Mouse (Mus musculus): ENCODE measurements around the gene A530084C06Rik.

Gene A530084C06Rik

DNA sequence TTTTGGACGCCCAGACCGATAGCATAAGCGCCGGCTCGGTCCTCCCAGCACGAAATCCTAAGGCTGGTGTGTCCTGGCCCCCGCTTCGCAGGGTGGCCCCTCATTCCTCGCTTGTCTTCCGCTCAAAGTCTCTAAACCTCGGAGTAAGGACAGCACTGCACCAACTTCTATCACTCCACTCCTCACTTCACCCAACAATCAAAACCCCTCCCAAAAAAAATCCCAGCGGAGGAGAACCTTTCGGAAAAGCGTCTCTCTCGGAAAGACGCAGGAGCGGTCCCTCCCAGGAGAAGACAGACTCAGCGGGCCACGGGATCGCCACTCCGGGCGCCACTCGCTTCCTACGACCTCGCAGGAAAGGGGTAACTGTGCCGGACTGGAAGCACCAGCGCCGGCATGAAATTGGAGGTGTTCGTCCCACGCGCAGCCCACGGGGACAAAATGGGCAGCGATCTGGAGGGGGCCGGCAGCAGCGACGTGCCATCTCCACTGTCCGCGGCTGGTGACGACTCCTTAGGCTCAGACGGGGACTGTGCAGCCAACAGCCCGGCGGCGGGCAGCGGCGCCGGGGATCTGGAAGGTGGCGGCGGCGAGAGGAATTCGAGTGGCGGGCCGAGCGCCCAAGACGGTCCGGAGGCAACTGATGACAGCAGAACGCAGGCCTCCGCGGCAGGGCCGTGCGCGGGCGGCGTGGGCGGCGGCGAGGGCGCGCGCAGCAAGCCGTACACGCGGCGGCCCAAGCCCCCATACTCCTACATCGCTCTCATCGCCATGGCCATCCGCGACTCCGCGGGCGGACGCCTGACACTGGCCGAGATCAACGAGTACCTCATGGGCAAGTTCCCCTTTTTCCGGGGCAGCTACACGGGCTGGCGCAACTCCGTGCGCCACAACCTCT lies at the start of gene A530084C06Rik:
Gene A530084C06Rik (minus strand): TSS at position 813 of the 898 bp plus-strand sequence.
- DNase-seq (ENCODE audit: low spot score) = no peak

DNA sequence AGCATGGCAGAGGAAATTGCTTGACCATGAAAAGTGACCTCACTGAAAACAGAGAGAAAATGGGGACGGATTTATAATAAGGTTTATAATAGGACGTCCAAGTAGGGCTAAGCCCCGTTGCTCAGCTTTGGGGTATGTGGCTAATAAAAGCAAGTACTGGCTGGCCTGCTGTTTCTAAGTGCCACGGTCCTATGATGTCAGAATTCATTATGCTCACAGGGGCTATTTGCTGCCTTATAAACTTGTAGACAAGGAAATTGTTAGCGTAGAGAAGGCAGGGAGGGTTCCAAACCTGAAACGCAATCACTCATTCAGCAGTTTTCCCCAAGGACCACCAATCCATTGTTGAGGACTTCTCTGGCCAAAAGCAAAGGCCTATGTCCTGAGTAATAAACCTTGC lies 44.8 kb upstream of the A530084C06Rik start:
- no peak for DNase-seq (ENCODE audit: low spot score)

DNA sequence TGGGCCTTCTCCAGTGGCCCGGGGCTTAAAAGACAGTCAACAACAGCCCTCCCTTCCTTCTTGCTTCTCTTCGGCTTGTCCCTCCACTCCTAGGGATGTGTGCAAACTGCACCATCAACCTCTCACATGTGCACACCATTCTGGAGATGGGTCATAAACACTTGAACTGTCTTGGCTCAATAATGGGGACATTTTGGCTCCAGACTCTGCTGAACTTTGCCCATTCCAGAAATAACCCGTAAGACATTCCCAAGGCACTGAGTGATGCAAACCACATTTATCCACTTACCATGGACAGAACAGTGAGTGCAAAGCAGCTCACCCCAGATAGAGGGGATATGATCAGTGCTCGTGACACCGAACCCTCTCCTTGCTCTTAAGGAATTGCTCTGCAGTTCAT lies 40.4 kb upstream of the A530084C06Rik start:
- no peak for DNase-seq (ENCODE audit: low spot score)

DNA sequence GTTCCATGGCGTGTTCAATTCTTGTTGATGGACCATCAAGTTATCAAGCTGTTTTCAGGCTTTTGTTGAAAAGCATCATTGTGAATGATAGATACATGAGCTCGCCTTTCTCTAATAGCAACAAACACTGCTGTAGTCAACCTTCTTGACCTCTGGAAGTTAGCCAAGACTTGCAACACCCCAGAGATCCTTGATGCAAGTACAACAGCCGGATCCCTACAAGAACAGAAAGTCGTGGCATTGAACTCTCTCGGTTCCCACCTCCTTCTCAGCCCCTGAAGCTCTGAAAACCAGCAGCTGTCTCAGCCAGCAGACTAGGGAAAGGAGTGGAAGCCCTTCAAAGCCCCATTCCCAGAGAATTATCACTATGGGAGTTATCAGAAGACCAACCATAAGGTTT lies 28.2 kb upstream of the A530084C06Rik start:
- no peak for DNase-seq (ENCODE audit: low spot score)

DNA sequence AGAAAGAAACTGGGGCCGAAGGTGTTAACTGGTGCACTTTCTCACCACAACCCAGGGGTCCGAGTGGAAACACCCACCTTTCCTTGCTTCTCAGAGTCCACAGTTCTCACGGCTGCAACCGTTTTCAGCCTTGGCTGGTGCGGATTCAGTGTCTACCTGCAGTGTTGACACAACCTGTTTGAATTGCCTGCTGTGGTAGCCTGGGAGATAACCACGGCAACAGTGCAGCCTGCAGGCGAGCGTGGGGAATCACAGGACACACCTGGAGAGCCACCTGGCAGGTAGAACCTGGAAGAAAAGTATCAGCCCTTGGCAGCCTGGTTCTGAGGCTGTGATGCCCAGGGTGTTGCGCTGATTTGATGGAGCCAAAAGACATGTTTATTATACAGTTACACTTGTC lies 20.7 kb upstream of the A530084C06Rik start:
- no peak for DNase-seq (ENCODE audit: low spot score)

GRCm38 (mm10) chr13:31578389-31578788 lies 19.3 kb upstream of the A530084C06Rik start:
- DNase-seq (ENCODE audit: low spot score) = no peak

- no peak for DNase-seq (ENCODE audit: low spot score)
Measured at GRCm38 (mm10) chr13:31577576-31577975, 18.4 kb upstream of the A530084C06Rik start.

DNA sequence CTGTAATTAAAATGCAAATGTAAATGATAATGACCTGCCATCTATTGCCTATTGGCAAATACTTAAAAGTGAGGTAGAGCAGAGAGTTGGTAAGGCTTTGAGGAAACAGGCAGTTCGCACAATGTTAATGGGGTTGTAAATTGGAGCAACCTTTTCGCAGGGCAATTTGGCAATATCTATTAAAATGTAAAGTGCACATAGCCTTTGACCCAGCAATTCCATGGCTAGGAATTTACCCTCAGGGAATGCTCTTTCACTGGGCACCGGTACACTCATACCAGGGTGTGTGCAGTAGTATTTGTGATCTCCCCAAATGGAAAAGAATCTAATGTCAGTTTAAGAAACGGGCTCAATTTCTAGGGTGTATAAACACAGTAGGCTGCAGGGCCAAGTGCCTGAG lies 17.6 kb upstream of the A530084C06Rik start:
- no peak for DNase-seq (ENCODE audit: low spot score)

- no peak for DNase-seq (ENCODE audit: low spot score)
Measured at GRCm38 (mm10) chr13:31574627-31575026, 15.5 kb upstream of the A530084C06Rik start.

DNA sequence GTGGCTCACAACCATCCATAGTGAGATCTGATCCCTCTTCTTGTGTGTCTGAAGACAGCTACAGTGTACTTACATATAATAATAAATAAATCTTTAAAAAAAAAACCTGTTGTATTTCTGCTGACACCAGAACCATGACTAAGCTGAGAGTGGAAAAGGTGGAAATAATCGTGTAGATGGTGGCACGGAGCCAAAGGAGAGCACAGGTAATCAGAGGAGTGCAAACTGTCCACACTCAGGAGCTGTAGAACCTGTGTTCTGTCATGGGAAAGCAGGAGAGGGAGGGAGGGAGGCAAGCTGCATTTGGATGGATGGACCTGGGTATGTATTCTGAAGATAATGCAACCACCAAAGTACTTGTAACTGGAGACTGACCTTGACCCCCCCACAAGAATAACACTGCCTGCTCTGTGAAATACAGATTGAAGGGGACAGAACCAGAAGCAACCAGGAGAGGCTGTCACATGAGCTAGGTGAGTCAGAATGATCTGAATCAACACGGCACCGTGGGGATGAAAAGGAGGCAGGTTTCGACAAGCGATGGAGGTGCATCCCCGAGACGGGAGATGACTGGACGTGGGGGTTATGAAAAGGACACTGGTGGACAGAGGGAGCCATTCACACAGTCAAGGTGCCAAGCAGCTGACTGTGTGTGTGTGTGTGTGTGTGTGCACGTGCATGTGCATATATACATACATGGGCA lies 13.8 kb upstream of the A530084C06Rik start:
- no peak for DNase-seq (ENCODE audit: low spot score)

GRCm38 (mm10) chr13:31567617-31568294 lies 8.6 kb upstream of the A530084C06Rik start:
- DNase-seq (ENCODE audit: low spot score) = no peak

GRCm38 (mm10) chr13:31567099-31567498 lies 8.0 kb upstream of the A530084C06Rik start:
- no peak for DNase-seq (ENCODE audit: low spot score)

DNA sequence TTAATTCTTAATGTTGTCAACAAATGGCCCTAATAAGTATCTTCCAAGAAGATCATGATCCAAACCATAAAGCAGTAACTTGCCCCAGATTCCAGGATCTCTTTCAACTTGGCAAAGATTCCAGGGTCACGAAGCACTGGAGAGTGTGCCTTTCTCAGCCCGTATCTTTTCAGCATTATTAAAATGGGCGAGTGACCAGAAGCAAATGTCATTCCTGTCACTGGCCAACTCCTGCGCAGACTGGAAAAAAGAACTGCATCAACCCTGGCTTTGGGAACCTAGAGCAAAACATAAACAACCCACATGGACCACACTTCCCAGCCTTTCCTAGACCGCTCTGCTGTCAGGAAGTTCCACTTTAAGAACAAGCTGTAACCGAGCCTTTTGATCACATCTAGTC lies 5.3 kb upstream of the A530084C06Rik start:
- no peak for DNase-seq (ENCODE audit: low spot score)

DNA sequence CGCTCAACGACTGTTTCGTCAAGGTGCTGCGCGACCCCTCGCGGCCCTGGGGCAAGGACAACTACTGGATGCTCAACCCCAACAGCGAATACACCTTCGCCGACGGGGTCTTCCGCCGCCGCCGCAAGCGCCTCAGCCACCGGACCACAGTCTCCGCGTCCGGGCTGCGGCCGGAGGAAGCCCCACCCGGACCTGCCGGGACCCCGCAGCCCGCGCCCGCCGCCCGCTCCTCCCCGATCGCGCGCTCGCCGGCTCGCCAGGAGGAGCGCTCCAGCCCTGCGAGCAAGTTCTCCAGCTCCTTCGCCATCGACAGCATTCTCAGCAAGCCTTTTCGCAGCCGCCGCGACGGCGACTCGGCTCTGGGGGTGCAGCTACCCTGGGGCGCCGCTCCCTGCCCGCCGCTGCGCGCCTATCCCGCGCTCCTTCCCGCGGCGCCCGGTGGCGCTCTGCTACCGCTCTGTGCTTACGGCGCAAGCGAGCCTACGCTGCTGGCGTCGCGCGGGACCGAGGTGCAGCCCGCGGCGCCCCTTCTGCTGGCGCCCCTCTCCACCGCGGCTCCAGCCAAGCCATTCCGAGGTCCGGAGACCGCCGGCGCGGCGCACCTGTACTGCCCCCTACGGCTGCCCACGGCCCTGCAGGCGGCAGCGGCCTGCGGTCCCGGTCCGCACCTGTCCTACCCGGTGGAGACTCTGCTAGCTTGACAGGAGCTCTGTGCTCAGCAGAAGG lies 449 bp upstream of the A530084C06Rik start:
- DNase-seq (ENCODE audit: low spot score) = no peak

DNA sequence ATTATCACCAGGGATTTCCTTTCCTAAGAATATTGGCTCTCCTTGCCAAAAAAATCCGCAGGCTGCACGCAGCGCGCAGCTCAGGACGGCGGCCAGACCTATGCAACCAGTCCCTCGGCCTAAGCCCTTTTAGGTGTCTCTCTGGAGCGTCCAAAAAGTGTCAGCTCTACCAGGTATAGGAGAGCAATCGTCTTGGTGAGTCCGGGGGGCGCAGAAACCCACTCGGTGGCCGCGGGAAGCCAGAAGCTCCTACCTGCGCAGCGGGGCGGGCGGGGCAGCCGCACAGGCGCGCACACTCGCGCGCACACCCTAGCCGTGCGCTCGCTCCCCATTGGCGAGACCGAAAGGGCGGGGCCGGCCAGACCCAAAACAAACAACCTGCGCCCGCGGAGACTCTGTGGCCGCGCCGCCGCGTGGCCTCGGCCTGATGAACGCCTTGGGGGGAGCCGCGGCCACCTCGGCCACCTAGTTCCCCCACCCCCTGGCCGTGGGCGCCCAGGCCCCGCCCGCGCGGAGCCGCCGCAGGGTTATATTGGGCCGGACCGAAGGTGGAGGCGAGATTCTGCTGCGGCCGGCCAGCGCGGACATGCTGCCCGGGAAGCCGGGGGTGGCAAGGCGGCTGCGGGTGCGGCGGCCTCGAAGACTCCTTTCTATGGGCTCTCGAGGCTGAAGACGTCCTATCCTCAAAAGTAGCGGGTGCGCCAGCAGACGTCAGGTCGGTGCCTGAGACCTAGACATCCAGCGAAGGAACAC lies 1.2 kb downstream of the A530084C06Rik start:
- no peak for DNase-seq (ENCODE audit: low spot score)

- DNase-seq (ENCODE audit: low spot score) = no peak
Measured at GRCm38 (mm10) chr13:31556964-31557767, 2.0 kb downstream of the A530084C06Rik start.

- DNase-seq (ENCODE audit: low spot score) = no peak
Measured at GRCm38 (mm10) chr13:31555834-31556233, 3.3 kb downstream of the A530084C06Rik start, which contains the start of gene Foxq1. Foxq1 (plus strand) TSS chr13:31556134.

DNA sequence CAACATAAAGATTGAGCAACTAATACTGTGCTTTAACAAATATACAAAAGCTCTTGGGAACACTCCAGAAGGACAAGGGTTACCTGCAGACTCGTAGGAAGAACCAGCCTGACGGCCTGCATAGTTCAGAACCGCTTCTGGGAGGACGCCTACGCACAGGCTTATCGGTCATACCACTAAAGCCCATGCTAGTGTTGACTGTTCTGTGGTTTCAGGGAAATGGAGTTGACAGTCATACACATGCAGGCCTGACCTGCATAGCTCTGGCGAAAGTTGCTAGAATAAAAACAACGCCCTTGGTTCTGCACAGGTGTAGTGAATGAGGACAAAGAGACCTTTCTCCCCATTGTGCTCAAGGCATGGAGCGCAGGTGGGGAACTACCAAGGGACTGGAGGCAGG lies 11.5 kb downstream of the A530084C06Rik start:
- DNase-seq (ENCODE audit: low spot score) = no peak

DNA sequence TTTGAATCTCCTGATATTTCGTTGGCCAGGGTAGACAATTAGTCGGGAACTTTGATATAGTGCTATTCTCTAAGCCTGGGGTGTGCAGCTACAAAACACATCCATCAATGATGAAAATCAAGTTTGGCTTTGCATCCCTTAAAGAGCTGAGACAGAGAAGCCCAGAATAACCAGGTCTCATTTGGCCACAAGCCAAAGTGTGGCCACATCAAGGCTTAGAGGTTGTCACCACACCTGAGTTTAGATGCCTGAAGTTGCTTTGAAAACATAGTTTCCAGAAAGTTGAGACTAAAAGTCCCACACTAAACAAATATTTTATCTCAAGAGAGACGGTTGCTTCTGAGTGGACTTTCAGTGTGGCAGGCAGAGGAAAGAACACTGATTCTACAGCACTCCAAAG lies 11.9 kb downstream of the A530084C06Rik start:
- no peak for DNase-seq (ENCODE audit: low spot score)

DNA sequence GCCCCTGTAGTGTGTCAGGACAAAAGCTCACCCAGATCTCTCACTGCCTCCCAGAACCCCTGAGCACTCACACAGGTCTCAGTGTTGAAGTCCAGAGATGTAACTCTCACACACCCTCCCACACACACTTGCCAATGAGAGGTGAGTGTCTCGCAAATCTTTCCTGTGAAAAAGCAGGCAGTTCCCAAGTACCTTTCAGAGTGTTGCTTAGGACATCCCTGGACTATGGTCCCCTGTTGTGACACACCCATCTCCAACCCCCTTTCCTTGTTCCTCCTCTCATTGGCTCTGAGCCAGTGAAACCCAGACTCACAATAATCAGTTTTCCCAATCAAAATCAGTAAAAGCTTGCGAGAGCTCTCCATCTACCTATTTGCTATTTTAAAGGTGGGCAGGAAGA lies 12.3 kb downstream of the A530084C06Rik start:
- DNase-seq (ENCODE audit: low spot score) = no peak
